Mouse (Mus musculus) myocyte (in vitro differentiated cells): ENCODE measurements around the gene Spi1. TPM values are rescaled to one million over a fixed set of nuclear protein-coding genes. Genes with fewer than 3 reads are reported as not detected.
A peak's percentile ranks its signal among the peaks of the same experiment; 100 is the strongest.

Experiments
- H3K27me3 ChIP-seq: one replicate; pipeline ENCODE4 v1.6.1; 2011; ENCODE audit not compliant: control insufficient read depth, insufficient read depth, insufficient read length
- H3K36me3 ChIP-seq: one replicate; pipeline ENCODE4 v1.6.1; 2011; ENCODE audit not compliant: control insufficient read depth, insufficient read depth
- H3K4me2 ChIP-seq: one replicate; pipeline ENCODE4 v1.6.1; 2011; ENCODE audit warnings: low read depth, control low read depth
- H3K4me3 ChIP-seq: one replicate; pipeline ENCODE4 v1.5.1; 2011; ENCODE audit warnings: mild to moderate bottlenecking, control low read depth, moderate library complexity
- H3K79me2 ChIP-seq: one replicate; pipeline ENCODE4 v1.6.1; 2011; ENCODE audit not compliant: control insufficient read depth, insufficient read depth
- H3ac ChIP-seq: one replicate; pipeline ENCODE4 v1.6.1; 2011; ENCODE audit not compliant: control insufficient read depth, insufficient read length
- CEBPB ChIP-seq: IDR thresholded peaks from 2 replicates; pipeline ENCODE4 v1.6.1; 2011; ENCODE audit warnings: mild to moderate bottlenecking, moderate library complexity; ENCODE audit not compliant: poor library complexity, insufficient read depth, severe bottlenecking
- E2F4 ChIP-seq: IDR thresholded peaks from one replicate; pipeline ENCODE4 v1.6.1; 2011; ENCODE audit warnings: mild to moderate bottlenecking, control low read depth, moderate library complexity; ENCODE audit not compliant: insufficient read depth
- MAX ChIP-seq: IDR thresholded peaks from one replicate; pipeline ENCODE4 v1.6.1; 2011; ENCODE audit warnings: low read depth, mild to moderate bottlenecking, control low read depth
- MYOD1 ChIP-seq, 3 experiments: IDR thresholded peaks; one replicate each; pipeline ENCODE4 v1.6.1; 2011; ENCODE audit warnings: control low read depth in 2 of 3, low read depth in 2 of 3, mild to moderate bottlenecking in 2 of 3, moderate library complexity in 1 of 3; ENCODE audit not compliant: insufficient read length in 2 of 3, control insufficient read depth in 1 of 3
- MYOG ChIP-seq, 3 experiments: IDR thresholded peaks; one replicate each; pipeline ENCODE4 v1.6.1; 2011; ENCODE audit warnings: control low read depth in 2 of 3, low read depth in 2 of 3, mild to moderate bottlenecking in 2 of 3; ENCODE audit not compliant: insufficient read length in 2 of 3, control insufficient read depth in 1 of 3, insufficient read depth in 1 of 3
- POLR2A ChIP-seq: IDR thresholded peaks from one replicate; pipeline ENCODE4 v1.6.1; 2011; ENCODE audit warnings: low read depth, mild to moderate bottlenecking, control low read depth, moderate library complexity; ENCODE audit not compliant: insufficient read length
- POLR2AphosphoS2 ChIP-seq: IDR thresholded peaks from one replicate; pipeline ENCODE4 v1.6.1; 2011; ENCODE audit warnings: low read depth, control low read depth; ENCODE audit not compliant: insufficient read length
- REST ChIP-seq: IDR thresholded peaks from one replicate; pipeline ENCODE4 v1.6.1; 2011; ENCODE audit warnings: mild to moderate bottlenecking, control low read depth, moderate library complexity; ENCODE audit not compliant: insufficient read depth, insufficient read length
- SRF ChIP-seq: IDR thresholded peaks from one replicate; pipeline ENCODE4 v1.6.1; 2011; ENCODE audit warnings: low read depth; ENCODE audit not compliant: control insufficient read depth, insufficient read length
- TCF12 ChIP-seq: IDR thresholded peaks from one replicate; pipeline ENCODE4 v1.6.1; 2011; ENCODE audit warnings: mild to moderate bottlenecking, control low read depth; ENCODE audit not compliant: poor library complexity, insufficient read depth, severe bottlenecking
- TCF3 ChIP-seq: IDR thresholded peaks from one replicate; pipeline ENCODE4 v1.6.1; 2011; ENCODE audit warnings: low read depth, control low read depth; ENCODE audit not compliant: insufficient read length
- USF1 ChIP-seq: IDR thresholded peaks from one replicate; pipeline ENCODE4 v1.6.1; 2011; ENCODE audit warnings: low read depth, mild to moderate bottlenecking, control low read depth, moderate library complexity
- polyA plus RNA-seq: library from polyadenylated mRNA; unstranded; fragments of >200 nt; fragmentation: generic; extraction: Trizol; gene quantifications from one replicate; pipeline ENCODE4 v1.2.1, GENCODE M21; 2012; ENCODE audit warnings: missing spikeins

Spi1 gene
- polyA plus RNA-seq, 1 experiment = 0.04 TPM

DNA sequence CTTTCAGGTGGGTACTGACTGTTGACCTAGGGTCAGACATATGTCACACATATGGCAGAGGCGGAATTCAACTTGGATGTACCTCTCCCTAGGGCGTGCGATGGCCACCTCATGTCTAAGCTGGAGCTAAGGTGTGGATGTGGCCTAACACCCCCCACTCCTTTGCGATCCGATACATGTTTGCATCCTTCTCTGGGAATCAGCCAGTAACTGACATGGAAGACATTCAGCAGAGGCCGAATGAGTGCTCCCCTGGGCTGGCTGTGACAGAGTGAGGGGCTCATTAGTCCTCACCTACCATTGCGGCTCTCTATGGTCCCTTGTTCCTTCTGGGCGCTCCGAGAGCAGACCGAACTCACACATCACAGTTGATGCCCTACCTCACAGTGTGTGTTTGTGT lies 11.1 kb upstream of the Spi1 start:
- H3K4me3 ChIP-seq = peak overlapping the region; percentile 35
- no peaks in the 10 kb centered on the region for H3K79me2 ChIP-seq
- H3K27me3 ChIP-seq = no peaks in the 10 kb centered on the region
- H3ac ChIP-seq = peak overlapping the region; percentile 70
- H3K4me2 ChIP-seq = peak overlapping the region; percentile 75
- TF ChIP-seq POLR2AphosphoS2 (peak; percentile 59), POLR2A (no peak)
- peaks cover 4% of the 10 kb centered on the region for H3K36me3 ChIP-seq

DNA sequence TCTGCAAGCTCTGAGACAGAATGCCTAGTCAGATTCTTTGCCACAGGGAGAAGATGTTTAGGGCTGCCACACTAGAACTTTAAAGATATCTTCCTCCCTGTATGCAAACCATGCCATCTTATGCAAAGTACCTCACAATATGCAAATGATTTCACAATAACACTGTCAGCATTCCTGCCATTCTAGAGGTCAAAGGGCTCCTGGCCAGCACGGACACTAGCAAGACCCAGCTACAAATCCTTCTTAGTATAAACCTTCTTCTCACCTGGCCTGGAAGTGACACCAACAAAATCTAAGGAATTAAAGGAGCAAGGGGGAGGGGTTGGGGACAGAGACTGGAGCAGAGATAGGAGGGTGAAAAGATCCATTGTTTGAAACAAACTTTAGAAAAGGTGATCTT lies 10.1 kb upstream of the Spi1 start:
- Histone ChIP-seq H3K4me2 (no peak overlapping the region), H3K79me2 (no peaks in the 10 kb centered on the region)
- no peak for TF ChIP-seq POLR2AphosphoS2
- no peak for TF ChIP-seq CEBPB
- TF ChIP-seq USF1 = no peak
- no peak for TF ChIP-seq REST
- no peak for TF ChIP-seq E2F4

GRCm38 (mm10) chr2:91077957-91078313 lies 4.3 kb upstream of the Spi1 start:
- no peaks in the 10 kb centered on the region for H3K36me3 ChIP-seq
- H3K4me2 ChIP-seq = no peak overlapping the region
- no peak overlapping the region for H3K4me3 ChIP-seq
- TF ChIP-seq MYOD1 (IDR thresholded peaks at IDR 0.05; ENCODE audit: control insufficient read depth in 1 of 3, insufficient read length in 2 of 3, low read depth in 2 of 3) (no peak), SRF (no peak), POLR2AphosphoS2 (no peak), USF1 (no peak), MAX (no peak), TCF12 (no peak), CEBPB (no peak), E2F4 (no peak), REST (no peak), POLR2A (no peak), TCF3 (no peak), MYOG (IDR thresholded peaks at IDR 0.05; ENCODE audit: control insufficient read depth in 1 of 3, insufficient read depth in 1 of 3, insufficient read length in 2 of 3, low read depth in 2 of 3) (no peak)
- H3ac ChIP-seq = no peak overlapping the region
- H3K27me3 ChIP-seq = no peaks in the 10 kb centered on the region
- H3K79me2 ChIP-seq = no peaks in the 10 kb centered on the region

More for the DNA sequence above, 10.1 kb upstream of the Spi1 start:
- Histone ChIP-seq H3ac (no peak overlapping the region), H3K27me3 (no peaks in the 10 kb centered on the region), H3K36me3 (no peaks in the 10 kb centered on the region), H3K4me3 (no peak overlapping the region)

GRCm38 (mm10) chr2:91078314-91079025 lies 3.7 kb upstream of the Spi1 start:
- H3K4me3 ChIP-seq = no peak overlapping the region
- H3ac ChIP-seq = no peak overlapping the region
- no peaks in the 10 kb centered on the region for H3K36me3 ChIP-seq
- TF ChIP-seq POLR2AphosphoS2 = no peak
- TF ChIP-seq TCF12 = no peak
- TF ChIP-seq SRF = no peak
- TF ChIP-seq REST = no peak
- TF ChIP-seq MYOG (IDR thresholded peaks at IDR 0.05; ENCODE audit: control insufficient read depth in 1 of 3, insufficient read depth in 1 of 3, insufficient read length in 2 of 3, low read depth in 2 of 3) = no peak
- no peak for TF ChIP-seq TCF3
- no peak for TF ChIP-seq MAX
- TF ChIP-seq CEBPB = no peak
- no peak for TF ChIP-seq USF1
- TF ChIP-seq E2F4 = no peak
- TF ChIP-seq MYOD1 (IDR thresholded peaks at IDR 0.05; ENCODE audit: control insufficient read depth in 1 of 3, insufficient read length in 2 of 3, low read depth in 2 of 3) = no peak
- no peak for TF ChIP-seq POLR2A
- peak overlapping the region; percentile 34 for H3K4me2 ChIP-seq
- no peaks in the 10 kb centered on the region for H3K79me2 ChIP-seq
- no peaks in the 10 kb centered on the region for H3K27me3 ChIP-seq

- TF ChIP-seq CEBPB (no peak), REST (no peak), TCF12 (no peak), E2F4 (no peak), SRF (no peak), MYOG (IDR thresholded peaks at IDR 0.05; ENCODE audit: control insufficient read depth in 1 of 3, insufficient read depth in 1 of 3, insufficient read length in 2 of 3, low read depth in 2 of 3) (no peak), POLR2AphosphoS2 (no peak), MAX (no peak), MYOD1 (IDR thresholded peaks at IDR 0.05; ENCODE audit: control insufficient read depth in 1 of 3, insufficient read length in 2 of 3, low read depth in 2 of 3) (no peak), TCF3 (no peak), USF1 (no peak), POLR2A (no peak)
- no peak overlapping the region for H3K4me3 ChIP-seq
- H3K36me3 ChIP-seq = no peaks in the 10 kb centered on the region
- H3K79me2 ChIP-seq = no peaks in the 10 kb centered on the region
- H3K27me3 ChIP-seq = no peaks in the 10 kb centered on the region
- H3K4me2 ChIP-seq = peak overlapping the region; percentile 34
- H3ac ChIP-seq = no peak overlapping the region
These were observed 3.2 kb upstream of the Spi1 start for GRCm38 (mm10) chr2:91079026-91079384.
